Mouse (Mus musculus) heart, adult 2 months (tissue): ENCODE results near the gene Rab5c. TPM values are rescaled to one million over a fixed set of nuclear protein-coding genes. Genes with fewer than 3 reads are reported as not detected.

Experiments
- DNase-seq, 2 experiments: peaks; one replicate each; pipeline ENCODE4 v3.0.0; 2021
- H3K27ac ChIP-seq: fragments of 200-600 bp; 2 replicates; pipeline ENCODE4 v1.8.1; 2022
- H3K27me3 ChIP-seq: fragments of 200-500 bp; 2 replicates; pipeline ENCODE4 v1.6.1; 2012; ENCODE audit warnings: mild to moderate bottlenecking, low read length, inconsistent platforms, mixed read lengths; ENCODE audit not compliant: control insufficient read depth, insufficient read depth
- H3K36me3 ChIP-seq: fragments of 200-500 bp; 2 replicates; pipeline ENCODE4 v1.6.1; 2012; ENCODE audit warnings: low read length, inconsistent platforms; ENCODE audit not compliant: control insufficient read depth, insufficient read depth
- H3K4me1 ChIP-seq: fragments of 200-500 bp; 2 replicates; pipeline ENCODE4 v1.6.1; 2011; ENCODE audit warnings: low read length; ENCODE audit not compliant: control insufficient read depth, insufficient read depth
- H3K4me3 ChIP-seq: fragments of 200-600 bp; 2 replicates; pipeline ENCODE4 v1.8.1; 2022
- H3K79me2 ChIP-seq: fragments of 200-500 bp; replicated peaks from 2 replicates; pipeline ENCODE4 v1.6.1; 2012; ENCODE audit warnings: mild to moderate bottlenecking, inconsistent platforms, low read length, moderate library complexity, mixed read lengths; ENCODE audit not compliant: control insufficient read depth, insufficient read depth
- H3K9ac ChIP-seq: fragments of 200-500 bp; 2 replicates; pipeline ENCODE4 v1.6.1; 2012; ENCODE audit warnings: low read depth, mild to moderate bottlenecking, control low read depth, inconsistent platforms, low read length, mixed read lengths
- CTCF ChIP-seq: fragments of 200-600 bp; IDR thresholded peaks from 2 replicates; pipeline ENCODE4 v1.8.1; 2022; ENCODE audit warnings: antibody characterized with exemption, mild to moderate bottlenecking, moderate library complexity
- EP300 ChIP-seq: fragments of 200-500 bp; IDR thresholded peaks from 2 replicates; pipeline ENCODE4 v1.6.1; 2011; ENCODE audit warnings: low read depth, low read length, control low read depth; ENCODE audit not compliant: insufficient read depth
- POLR2A ChIP-seq: fragments of 200-500 bp; IDR thresholded peaks from 2 replicates; pipeline ENCODE4 v1.6.1; 2011; ENCODE audit warnings: mild to moderate bottlenecking, low read depth, low read length, control low read depth; ENCODE audit not compliant: insufficient read depth
- WGBS: fragments of 180-500 bp; shearing (Covaris S2); methylation state at CpG from one replicate; pipeline ENCODE4 v1.1.7; 2018; 5-methylcytosine and 5-hydroxymethylcytosine counted together
- intact Hi-C: fragments of 180-260 bp; cut with DNase I; formaldehyde crosslinking; loops from one replicate; pipeline ENCODE4 v1.15.1; 2025
- polyA plus RNA-seq: library from polyadenylated mRNA; depleted of rRNA; stranded (reverse); fragments of >200 nt; gene quantifications from 2 replicates; pipeline ENCODE4 v1.2.3, GENCODE M21; 2012
- total RNA-seq, 2 experiments: library from RNA; stranded (reverse); gene quantifications; 2 replicates each; pipeline ENCODE4 v1.2.3; 2021

Rab5c gene
- total and polyA plus RNA-seq, 3 experiments, result 53.0 to 69.3 (median 56.3) TPM

DNA sequence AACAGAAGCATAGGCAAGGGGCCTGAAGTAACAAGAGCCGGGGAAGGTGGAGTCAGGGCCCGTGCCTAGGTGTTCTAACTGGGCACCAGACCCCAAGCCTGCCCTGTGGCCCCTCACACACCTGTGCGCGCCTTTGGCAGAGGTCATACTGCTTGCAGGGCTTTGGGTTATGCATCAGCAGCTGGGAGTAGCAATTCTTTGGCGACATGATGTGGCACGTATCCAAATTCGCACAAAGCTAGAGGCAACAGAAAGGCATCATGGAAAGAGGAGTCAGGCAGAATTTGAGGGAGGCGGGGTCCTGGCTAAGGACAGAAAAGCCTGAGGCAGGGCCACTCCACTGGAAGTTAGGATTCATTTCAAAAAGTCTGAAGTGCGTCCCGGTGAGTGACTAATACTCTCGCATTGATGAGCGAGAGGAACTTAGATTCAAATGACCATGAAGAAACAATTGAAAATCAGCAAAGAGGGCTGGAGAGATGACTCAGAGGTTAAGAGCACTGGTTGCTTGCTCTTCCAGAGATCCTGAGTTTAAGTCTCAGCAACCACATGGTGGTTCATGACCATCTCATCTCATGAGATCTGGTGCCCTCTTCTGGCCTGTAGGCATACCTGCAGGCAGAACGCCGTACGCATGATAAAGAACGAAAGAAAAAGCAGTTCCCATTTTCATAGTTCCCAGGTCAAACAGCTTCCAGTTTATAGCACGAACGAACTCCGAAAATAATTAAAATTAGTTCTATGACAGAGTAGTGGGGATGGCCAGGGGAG lies 35.7 kb downstream of the Rab5c start:
- Histone ChIP-seq H3K79me2 (no peaks in the 10 kb centered on the region), H3K36me3 (no peaks in the 10 kb centered on the region), H3K9ac (peak overlapping the region; percentile 56), H3K4me1 (peaks cover 8% of the 10 kb centered on the region), H3K4me3 (peak overlapping the region; percentile 22; the same call in 1 of the 2 replicates), H3K27me3 (no peaks in the 10 kb centered on the region), H3K27ac (peak overlapping the region; percentile 48; the same call in 1 of the 2 replicates)
- intact Hi-C loops, result loop anchor here (2.0 kb wide), 2 partner anchors 75 to 131 kb away; no protein-coding TSS in a partner anchor
- peak; percentile 99 for TF ChIP-seq CTCF
- peak; percentile 89 for TF ChIP-seq EP300
- 0 out of 2 replicates have a peak, but pooled peaks have one; percentile 15 for TF ChIP-seq POLR2A
- peak; percentile 60 to 72 for DNase-seq
- WGBS, result 33% methylated on average over 19 of the region's 19 CpGs

DNA sequence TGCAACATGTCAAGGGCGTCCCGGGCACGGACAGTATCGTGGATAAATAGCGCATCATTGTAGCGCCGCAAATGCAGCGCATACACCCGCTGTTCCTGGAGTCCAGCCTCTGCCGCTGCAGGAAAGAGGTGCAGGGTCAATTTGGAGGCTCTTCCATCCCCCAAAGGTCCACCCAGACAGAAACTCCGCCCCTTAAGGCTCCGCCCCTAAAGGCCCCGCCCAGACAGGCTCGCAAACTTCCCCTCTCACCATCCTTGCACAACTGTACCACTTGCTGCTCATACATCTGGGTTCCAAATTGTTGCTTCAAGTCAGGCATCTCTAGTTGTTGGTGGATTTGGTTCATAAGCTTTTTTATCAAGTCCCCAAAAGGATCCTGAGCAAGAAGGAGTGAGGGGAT lies 36.7 kb downstream of the Rab5c start:
- Histone ChIP-seq H3K27me3 (no peaks in the 10 kb centered on the region), H3K27ac (no peak overlapping the region), H3K4me3 (no peak overlapping the region), H3K36me3 (no peaks in the 10 kb centered on the region), H3K4me1 (peaks cover 8% of the 10 kb centered on the region), H3K9ac (no peak overlapping the region), H3K79me2 (no peaks in the 10 kb centered on the region)
- peak; percentile 75 to 79 for DNase-seq
- no peak for TF ChIP-seq EP300
- 0 out of 2 replicates have a peak, but pooled peaks have one; percentile 38 for TF ChIP-seq POLR2A
- no peak for TF ChIP-seq CTCF
- 21% methylated on average over 14 of the region's 14 CpGs for WGBS
- intact Hi-C loops, result no loop called here

DNA sequence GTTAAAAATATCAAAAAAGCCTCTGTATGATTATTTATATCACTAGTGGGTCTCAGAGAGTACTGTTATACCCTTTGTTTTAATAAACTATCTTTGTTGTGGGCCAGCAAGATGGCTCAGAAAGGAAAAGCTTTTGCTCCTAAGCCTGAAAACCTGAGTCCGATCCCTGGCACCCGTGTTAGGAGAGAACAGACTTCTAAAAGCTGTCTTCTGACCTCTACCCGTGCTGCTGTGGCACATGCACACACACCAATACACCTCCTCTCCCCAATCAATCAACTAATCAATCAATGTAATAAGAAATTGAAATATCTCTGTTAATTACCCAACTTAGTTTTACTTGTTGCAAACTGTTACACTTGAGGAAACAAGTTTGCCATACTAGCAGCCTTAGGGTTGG lies 37.3 kb downstream of the Rab5c start:
- intact Hi-C loops, result no loop called here
- DNase-seq, result no peak
- Histone ChIP-seq H3K4me1 (peaks cover 8% of the 10 kb centered on the region), H3K79me2 (no peaks in the 10 kb centered on the region), H3K9ac (no peak overlapping the region), H3K4me3 (no peak overlapping the region), H3K27ac (no peak overlapping the region), H3K27me3 (no peaks in the 10 kb centered on the region), H3K36me3 (no peaks in the 10 kb centered on the region)
- 83% methylated on average over 3 of the region's 3 CpGs for WGBS
- TF ChIP-seq POLR2A (no peak), CTCF (no peak), EP300 (no peak)

DNA sequence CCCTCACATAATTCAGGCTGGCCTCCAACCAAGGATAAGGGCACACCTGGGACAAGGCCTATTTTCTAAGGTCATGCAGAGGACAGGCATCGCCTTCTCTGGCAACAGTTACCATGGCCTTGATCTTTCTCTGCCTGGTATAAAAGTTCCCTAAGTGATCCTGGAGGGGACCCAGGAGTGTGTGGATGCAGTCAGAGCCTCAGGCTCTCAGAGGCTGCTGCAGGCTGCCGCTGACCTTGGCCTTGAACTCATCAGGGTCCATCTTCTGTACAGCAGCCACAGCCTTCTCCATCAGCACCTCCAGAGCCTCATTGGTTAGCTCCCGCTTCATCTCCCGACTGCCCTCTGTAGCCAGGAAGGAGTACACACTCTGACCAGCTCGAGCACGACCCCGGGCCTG lies 40.1 kb downstream of the Rab5c start:
- Histone ChIP-seq H3K27me3 (no peaks in the 10 kb centered on the region), H3K36me3 (no peaks in the 10 kb centered on the region), H3K9ac (no peak overlapping the region), H3K4me3 (no peak overlapping the region), H3K79me2 (no peaks in the 10 kb centered on the region), H3K4me1 (no peaks in the 10 kb centered on the region; the same call in 1 of the 2 replicates), H3K27ac (no peak overlapping the region)
- WGBS, result 77% methylated on average over 7 of the region's 7 CpGs
- no peak for DNase-seq
- no peak for TF ChIP-seq CTCF
- no peak for TF ChIP-seq POLR2A
- TF ChIP-seq EP300, result no peak
- intact Hi-C loops, result loop anchor here (5.0 kb wide), 1 partner anchor 271 kb away; no protein-coding TSS in a partner anchor

DNA sequence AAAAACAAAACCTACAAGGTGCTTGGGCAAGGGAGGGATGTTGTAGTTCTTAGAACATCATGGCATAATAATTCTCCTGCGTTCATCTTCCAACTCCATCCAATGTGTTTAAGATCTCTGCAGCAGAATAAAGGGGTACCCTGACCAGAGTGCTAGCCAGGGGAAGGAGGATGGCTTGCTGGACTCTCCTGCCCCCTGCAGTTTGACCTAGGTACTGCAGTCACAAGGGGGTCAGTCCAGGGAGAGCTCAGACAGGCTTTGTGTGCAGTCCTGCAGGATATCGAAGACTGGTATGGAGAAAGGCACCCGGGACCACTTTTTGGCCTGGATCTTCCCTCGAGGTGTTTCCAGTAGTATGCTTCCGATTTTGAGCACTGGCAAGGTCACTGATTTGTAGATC lies 43.1 kb downstream of the Rab5c start:
- intact Hi-C loops, result loop anchor here (1.0 to 5.0 kb wide), 3 partner anchors 68 to 268 kb away; no protein-coding TSS in a partner anchor
- peak; percentile 66 to 87 for DNase-seq
- Histone ChIP-seq H3K79me2 (no peaks in the 10 kb centered on the region), H3K9ac (no peak overlapping the region), H3K4me1 (no peaks in the 10 kb centered on the region; the same call in 1 of the 2 replicates), H3K4me3 (no peak overlapping the region), H3K36me3 (no peaks in the 10 kb centered on the region), H3K27ac (no peak overlapping the region), H3K27me3 (no peaks in the 10 kb centered on the region)
- TF ChIP-seq POLR2A, result no peak
- peak; percentile 75; the same call in 1 of the 2 replicates for TF ChIP-seq EP300
- WGBS, result 24% methylated on average over 5 of the region's 5 CpGs

DNA sequence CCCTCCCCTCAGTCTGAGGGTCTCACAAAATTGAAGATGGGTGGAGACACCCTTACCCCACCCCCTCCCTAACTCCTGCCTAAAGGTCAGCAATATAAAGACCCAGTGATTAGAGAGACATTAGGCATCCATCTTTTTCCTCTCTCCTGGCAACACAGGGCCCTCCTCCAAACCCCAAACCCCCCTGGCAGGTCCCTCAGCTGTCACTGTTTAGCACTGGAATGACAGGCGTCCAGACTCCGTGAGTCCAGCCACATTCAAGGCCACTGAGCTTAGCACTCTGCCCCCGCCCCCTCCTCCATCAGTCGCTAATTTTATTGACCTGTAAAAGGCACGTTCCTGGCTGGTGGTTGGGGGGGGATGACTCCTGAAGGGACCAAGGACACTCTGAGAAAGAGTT lies 44.9 kb downstream of the Rab5c start:
- intact Hi-C loops, result no loop called here
- 49% methylated on average over 5 of the region's 5 CpGs for WGBS

More for the DNA sequence above, 44.9 kb downstream of the Rab5c start:
- no peaks in the 10 kb centered on the region; the same call in 1 of the 2 replicates for H3K4me1 ChIP-seq
- no peak for DNase-seq
- H3K4me3 ChIP-seq, result no peak overlapping the region
- no peak overlapping the region for H3K27ac ChIP-seq
- no peaks in the 10 kb centered on the region for H3K27me3 ChIP-seq
- no peak for TF ChIP-seq EP300
- TF ChIP-seq POLR2A, result no peak
- TF ChIP-seq CTCF, result no peak
- no peaks in the 10 kb centered on the region for H3K36me3 ChIP-seq
- no peaks in the 10 kb centered on the region for H3K79me2 ChIP-seq
- H3K9ac ChIP-seq, result no peak overlapping the region
